Mouse (Mus musculus) lung, embryonic 16.5 days (tissue): Measurements from ENCODE around the gene Fntb. TPM values are rescaled to one million over a fixed set of nuclear protein-coding genes. Genes with fewer than 3 reads are reported as not detected.

ENCODE experiments used
- ATAC-seq: fragments of 200-750 bp; cut with Nextera tagmentation; 2 replicates; pipeline ENCODE4 v1.8.0; 2017; ENCODE audit warnings: low read depth, mild to moderate bottlenecking, moderate library complexity
- H3K27ac ChIP-seq: fragments of 300-500 bp; sonication (generic); 2 replicates; pipeline ENCODE4 v1.5.1; 2014; ENCODE audit warnings: mild to moderate bottlenecking, control low read depth, low read length
- H3K27me3 ChIP-seq: fragments of 300-500 bp; sonication (generic); 2 replicates; pipeline ENCODE4 v1.6.1; 2014; ENCODE audit warnings: low read depth, low read length, mixed read lengths; ENCODE audit not compliant: control insufficient read depth, insufficient read depth
- H3K36me3 ChIP-seq: fragments of 300-500 bp; sonication (generic); 2 replicates; pipeline ENCODE4 v1.6.1; 2014; ENCODE audit warnings: low read length; ENCODE audit not compliant: control insufficient read depth, insufficient read depth
- H3K4me1 ChIP-seq: fragments of 300-500 bp; sonication (generic); replicated peaks from 2 replicates; pipeline ENCODE4 v1.6.1; 2014; ENCODE audit warnings: low read length, mixed read lengths; ENCODE audit not compliant: control insufficient read depth, insufficient read depth
- H3K4me2 ChIP-seq: fragments of 300-500 bp; sonication (generic); 2 replicates; pipeline ENCODE4 v1.6.1; 2014; ENCODE audit warnings: low read depth, low read length, control low read depth
- H3K4me3 ChIP-seq: fragments of 300-500 bp; sonication (generic); 2 replicates; pipeline ENCODE4 v1.5.1; 2014; ENCODE audit warnings: mild to moderate bottlenecking, low read length, control low read depth
- H3K9ac ChIP-seq: fragments of 300-500 bp; sonication (generic); 2 replicates; pipeline ENCODE4 v1.6.1; 2014; ENCODE audit warnings: low read length, control low read depth
- H3K9me3 ChIP-seq: fragments of 300-500 bp; sonication (generic); 2 replicates; pipeline ENCODE4 v1.6.1; 2016; ENCODE audit warnings: low read length; ENCODE audit not compliant: control insufficient read depth
- WGBS: fragments of 180-500 bp; shearing (Covaris S2); extraction: QIAGEN DNeasy Blood & Tissue Kit; methylation state at CpG from one replicate; pipeline ENCODE4 v1.1.7; 2014; 5-methylcytosine and 5-hydroxymethylcytosine counted together
- polyA plus RNA-seq: library from polyadenylated mRNA; unstranded; fragments of >200 nt; fragmentation: Nextera tagmentation; extraction: Ambion mirVana; gene quantifications from 2 replicates; pipeline ENCODE4 v1.2.1, GENCODE M21; 2015

The Fntb gene
- polyA plus RNA-seq, 1 experiment from 2014 or later = 39.0 TPM

DNA sequence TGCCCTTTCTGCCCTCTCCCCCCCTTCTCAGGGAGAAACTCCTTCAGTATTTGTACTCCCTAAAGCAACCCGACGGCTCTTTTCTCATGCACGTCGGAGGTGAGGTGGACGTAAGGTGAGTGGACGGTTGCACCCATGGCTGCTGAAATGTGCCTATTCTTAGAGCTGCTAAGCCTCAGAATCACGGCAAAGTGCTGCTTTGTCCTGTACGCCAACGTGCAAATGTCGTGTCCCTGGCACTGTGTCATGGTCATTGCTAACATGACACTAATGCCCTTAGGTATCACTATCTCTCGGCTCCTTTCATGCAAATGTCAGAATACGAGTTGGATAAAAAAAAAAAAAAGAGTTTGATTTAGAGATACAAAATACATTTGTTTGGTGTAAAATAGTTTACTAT, 122.6 kb downstream of the Fntb start:
- Histone ChIP-seq H3K4me2 (no peak overlapping the region), H3K4me1 (peaks cover 4% of the 10 kb centered on the region; the same call in 1 of the 2 replicates), H3K36me3 (peaks cover 4% of the 10 kb centered on the region; the same call in 1 of the 2 replicates), H3K4me3 (no peak overlapping the region), H3K9ac (no peak overlapping the region), H3K27me3 (no peaks in the 10 kb centered on the region), H3K9me3 (no peaks in the 10 kb centered on the region), H3K27ac (no peak overlapping the region)
- ATAC-seq = no peak
- WGBS = 93% methylated on average over 12 of the region's 12 CpGs

- 85% methylated on average over 11 of the region's 11 CpGs for WGBS
- ATAC-seq = no peak
- H3K27ac ChIP-seq = no peak overlapping the region
- no peak overlapping the region for H3K4me3 ChIP-seq
- H3K4me1 ChIP-seq = no peaks in the 10 kb centered on the region
- H3K4me2 ChIP-seq = no peak overlapping the region
- H3K36me3 ChIP-seq = peaks cover 4% of the 10 kb centered on the region; the same call in 1 of the 2 replicates
- H3K9ac ChIP-seq = no peak overlapping the region
- no peaks in the 10 kb centered on the region for H3K9me3 ChIP-seq
- H3K27me3 ChIP-seq = no peaks in the 10 kb centered on the region
Measured at GRCm38 (mm10) chr12:76889404-76890184, 124.2 kb downstream of the Fntb start.

GRCm38 (mm10) chr12:76891160-76891559, 125.8 kb downstream of the Fntb start:
- no peak overlapping the region for H3K9ac ChIP-seq
- peaks cover 4% of the 10 kb centered on the region; the same call in 1 of the 2 replicates for H3K36me3 ChIP-seq
- no peaks in the 10 kb centered on the region for H3K27me3 ChIP-seq
- no peak overlapping the region for H3K27ac ChIP-seq
- 74% methylated on average over 3 of the region's 3 CpGs for WGBS
- H3K9me3 ChIP-seq = no peaks in the 10 kb centered on the region
- no peaks in the 10 kb centered on the region for H3K4me1 ChIP-seq
- no peak for ATAC-seq
- no peak overlapping the region for H3K4me2 ChIP-seq
- H3K4me3 ChIP-seq = no peak overlapping the region

DNA sequence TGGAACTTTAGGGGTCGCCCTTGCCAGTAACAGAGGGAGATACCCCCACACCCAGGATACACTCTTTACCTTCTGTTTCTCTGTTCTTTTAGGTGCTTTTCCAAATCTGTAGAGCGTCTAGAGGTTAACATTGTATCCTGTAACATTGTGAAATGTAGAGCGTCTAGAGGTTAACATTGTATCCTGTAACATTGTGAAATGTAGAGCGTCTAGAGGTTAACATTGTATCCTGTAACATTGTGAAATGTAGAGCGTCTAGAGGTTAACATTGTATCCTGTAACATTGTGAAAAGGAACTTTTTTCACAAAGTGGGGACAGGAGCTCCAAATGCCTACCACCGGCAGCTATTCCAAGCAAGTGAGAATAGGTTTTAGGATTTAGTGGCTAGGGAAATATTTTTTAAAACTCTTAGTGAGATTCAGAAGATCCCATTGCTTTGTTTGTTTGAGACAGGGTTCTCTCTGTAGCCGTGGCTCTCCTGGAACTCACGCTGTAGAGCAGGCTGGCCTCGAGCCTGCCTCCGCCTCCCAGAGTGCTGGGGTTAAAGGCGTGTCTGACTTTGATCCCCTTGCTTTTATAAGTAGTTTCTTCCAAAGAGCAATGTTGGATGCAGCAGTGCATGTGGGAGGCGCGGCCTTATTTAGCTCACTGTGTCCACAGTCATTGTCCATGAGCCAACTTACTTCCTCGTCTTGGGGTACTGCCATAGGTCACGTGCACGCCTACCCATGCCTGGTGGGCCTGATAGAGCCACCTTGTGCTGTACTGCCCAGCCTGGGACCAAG, 127.7 kb downstream of the Fntb start:
- no peak overlapping the region for H3K4me2 ChIP-seq
- no peaks in the 10 kb centered on the region for H3K27me3 ChIP-seq
- no peak overlapping the region for H3K27ac ChIP-seq
- H3K9ac ChIP-seq = no peak overlapping the region
- WGBS = 90% methylated on average over 16 of the region's 16 CpGs
- peaks cover 4% of the 10 kb centered on the region; the same call in 1 of the 2 replicates for H3K36me3 ChIP-seq
- no peak overlapping the region for H3K4me3 ChIP-seq
- H3K9me3 ChIP-seq = no peaks in the 10 kb centered on the region
- ATAC-seq = no peak
- H3K4me1 ChIP-seq = no peaks in the 10 kb centered on the region

GRCm38 (mm10) chr12:76894792-76895559, 129.6 kb downstream of the Fntb start:
- no peak overlapping the region for H3K27ac ChIP-seq
- 74% methylated on average over 10 of the region's 10 CpGs for WGBS
- no peaks in the 10 kb centered on the region for H3K9me3 ChIP-seq
- H3K4me3 ChIP-seq = no peak overlapping the region
- H3K27me3 ChIP-seq = no peaks in the 10 kb centered on the region
- no peak for ATAC-seq
- H3K4me2 ChIP-seq = no peak overlapping the region
- peaks cover 4% of the 10 kb centered on the region; the same call in 1 of the 2 replicates for H3K36me3 ChIP-seq
- no peaks in the 10 kb centered on the region for H3K4me1 ChIP-seq
- H3K9ac ChIP-seq = no peak overlapping the region

DNA sequence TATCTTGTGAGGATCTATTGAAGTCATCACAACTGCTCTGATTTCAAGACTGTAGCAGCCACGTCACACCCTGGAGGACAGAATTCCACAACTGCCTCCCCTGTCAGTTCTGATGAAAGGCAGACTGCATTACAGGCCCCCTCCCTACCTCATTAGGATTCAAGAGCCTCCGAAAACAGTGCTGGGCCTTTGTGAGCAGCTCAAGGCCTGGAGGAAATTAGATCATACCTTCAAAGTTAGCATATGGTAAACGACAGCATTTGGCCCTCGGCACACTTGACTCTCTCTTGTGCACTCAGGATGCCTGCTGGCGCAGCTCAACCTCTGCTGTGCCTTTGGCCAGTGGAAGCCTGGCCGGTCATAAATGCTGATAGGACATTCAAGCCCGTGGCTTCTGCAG, 130.4 kb downstream of the Fntb start:
- Histone ChIP-seq H3K4me3 (no peak overlapping the region), H3K27ac (no peak overlapping the region), H3K4me2 (no peak overlapping the region), H3K36me3 (peaks cover 4% of the 10 kb centered on the region; the same call in 1 of the 2 replicates), H3K9me3 (no peaks in the 10 kb centered on the region), H3K27me3 (no peaks in the 10 kb centered on the region), H3K9ac (no peak overlapping the region), H3K4me1 (no peaks in the 10 kb centered on the region)
- 59% methylated on average over 7 of the region's 7 CpGs for whole genome bisulfite sequencing
- ATAC-seq = no peak

DNA sequence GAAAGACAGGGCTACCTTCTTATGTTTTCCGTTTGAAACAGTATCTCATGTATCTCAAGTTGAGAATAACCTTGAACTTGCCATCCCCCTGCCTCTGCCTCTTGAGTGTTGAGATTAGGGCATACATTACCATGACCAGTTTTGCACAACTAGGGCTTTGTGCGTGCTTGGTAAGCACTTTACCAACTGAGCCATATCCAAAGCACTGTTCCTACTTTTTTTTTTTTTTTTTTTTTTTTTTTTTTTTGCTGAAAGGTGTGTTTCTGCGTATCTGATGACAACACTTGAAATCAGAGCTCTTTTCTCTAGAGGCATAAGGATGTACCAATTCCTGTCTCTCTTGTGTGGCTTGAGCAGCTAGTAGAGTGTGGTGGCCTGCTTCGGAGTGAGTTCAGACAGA, 131.2 kb downstream of the Fntb start:
- ATAC-seq = no peak
- Histone ChIP-seq H3K4me3 (no peak overlapping the region), H3K27me3 (no peaks in the 10 kb centered on the region), H3K9me3 (no peaks in the 10 kb centered on the region), H3K9ac (no peak overlapping the region), H3K4me1 (no peaks in the 10 kb centered on the region), H3K27ac (no peak overlapping the region), H3K36me3 (peaks cover 4% of the 10 kb centered on the region; the same call in 1 of the 2 replicates), H3K4me2 (no peak overlapping the region)
- WGBS = 85% methylated on average over 4 of the region's 4 CpGs

- H3K9ac ChIP-seq = no peak overlapping the region
- peaks cover 4% of the 10 kb centered on the region; the same call in 1 of the 2 replicates for H3K36me3 ChIP-seq
Measured at GRCm38 (mm10) chr12:76897006-76897405, 131.6 kb downstream of the Fntb start.

DNA sequence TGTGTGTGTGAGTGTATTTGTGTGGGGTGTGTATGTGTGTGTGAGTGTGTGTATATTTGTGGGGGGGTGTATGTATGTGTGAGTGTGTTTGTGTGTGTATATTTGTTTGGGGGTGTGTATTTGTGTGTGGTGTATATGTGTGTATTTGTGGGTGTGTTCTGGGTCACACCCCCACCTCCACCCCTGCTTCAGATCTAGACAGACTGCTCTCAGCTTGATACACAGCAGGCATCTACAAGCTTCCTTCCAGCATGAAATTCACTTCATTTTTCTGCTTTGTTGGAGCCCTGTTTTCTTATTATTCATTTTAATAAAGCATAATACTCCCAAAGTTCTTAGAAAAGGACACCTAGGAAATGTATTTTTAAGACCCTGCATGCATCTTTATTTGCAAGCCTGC, 132.8 kb downstream of the Fntb start:
- Histone ChIP-seq H3K4me3 (no peak overlapping the region), H3K27ac (no peak overlapping the region), H3K27me3 (no peaks in the 10 kb centered on the region), H3K4me1 (no peaks in the 10 kb centered on the region), H3K36me3 (no peaks in the 10 kb centered on the region), H3K9ac (no peak overlapping the region), H3K4me2 (no peak overlapping the region), H3K9me3 (no peaks in the 10 kb centered on the region)
- no peak for ATAC-seq

More at GRCm38 (mm10) chr12:76897006-76897405, 131.6 kb downstream of the Fntb start:
- no peaks in the 10 kb centered on the region for H3K27me3 ChIP-seq
- ATAC-seq = no peak
- 86% methylated on average over 10 of the region's 10 CpGs for whole genome bisulfite sequencing
- H3K4me1 ChIP-seq = no peaks in the 10 kb centered on the region
- no peak overlapping the region for H3K4me3 ChIP-seq
- H3K27ac ChIP-seq = no peak overlapping the region
- no peak overlapping the region for H3K4me2 ChIP-seq
- no peaks in the 10 kb centered on the region for H3K9me3 ChIP-seq
